Mouse (Mus musculus) frontal cortex, postnatal 10 days (tissue): Measurements from ENCODE around the gene Tbc1d2b.

Source experiments
- DNase-seq, 2 experiments: peaks; one replicate each; pipeline ENCODE4 v3.0.0; 2022; ENCODE audit warnings: low spot score in 2 of 2, mixed read lengths in 1 of 2

Tbc1d2b gene

DNA sequence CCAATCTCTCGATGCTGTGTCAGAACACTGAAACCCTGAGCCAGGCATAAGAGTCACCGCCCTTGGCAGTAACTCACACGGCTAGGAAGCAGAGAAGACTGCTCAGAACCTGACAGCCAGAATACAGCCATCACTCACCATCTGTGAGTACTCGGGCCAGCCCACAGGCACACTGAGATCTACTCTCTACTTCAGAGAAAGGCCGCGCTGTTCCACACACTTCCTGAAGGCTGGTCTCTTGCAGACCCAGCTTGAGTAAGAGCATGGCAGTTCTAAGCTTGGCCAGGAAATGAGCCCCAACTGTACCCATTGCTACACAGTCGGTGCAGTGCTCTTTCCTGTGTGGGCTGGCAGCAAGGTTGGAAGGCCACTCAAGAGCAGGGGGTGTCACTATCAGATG is 27.7 kb downstream of the Tbc1d2b start:
- no peak for DNase-seq

DNA sequence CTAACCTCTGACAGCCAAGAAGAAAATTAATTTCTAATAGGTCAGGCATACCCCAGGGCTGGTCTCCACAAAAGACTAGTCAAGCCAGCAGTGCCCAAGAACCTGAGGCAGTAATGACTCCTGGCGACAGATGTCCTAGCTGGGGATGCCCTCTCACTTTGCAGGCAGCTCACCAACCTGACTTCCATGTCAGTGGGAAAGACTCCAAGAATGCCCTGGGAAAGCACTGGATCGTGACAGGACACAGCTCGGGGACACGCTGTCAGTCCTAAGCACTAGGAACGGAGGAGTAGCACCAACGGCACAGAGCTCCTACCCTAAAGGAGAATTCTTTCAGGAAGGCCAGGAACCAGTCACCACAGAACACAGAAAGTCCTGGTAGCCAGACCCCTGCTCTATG is 28.3 kb downstream of the Tbc1d2b start:
- no peak for DNase-seq

DNA sequence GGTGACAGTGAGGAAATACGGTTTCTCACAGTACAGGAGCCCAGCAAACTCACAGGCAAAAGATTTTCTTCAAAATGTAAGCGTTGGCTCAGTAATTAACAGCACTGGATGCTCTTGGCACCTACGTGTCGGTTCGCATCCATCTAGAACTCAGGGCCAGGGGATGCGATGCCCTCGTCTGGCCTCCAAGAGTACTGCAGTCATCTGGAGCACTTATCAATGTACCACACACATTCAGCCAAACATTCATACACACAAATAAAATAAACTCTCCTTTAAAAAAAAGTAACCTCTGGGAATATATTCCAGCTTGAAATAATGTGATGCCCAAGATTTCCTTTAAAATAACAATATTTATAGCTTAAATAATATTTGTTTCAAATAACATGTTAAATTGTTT is 29.0 kb downstream of the Tbc1d2b start:
- no peak for DNase-seq

DNA sequence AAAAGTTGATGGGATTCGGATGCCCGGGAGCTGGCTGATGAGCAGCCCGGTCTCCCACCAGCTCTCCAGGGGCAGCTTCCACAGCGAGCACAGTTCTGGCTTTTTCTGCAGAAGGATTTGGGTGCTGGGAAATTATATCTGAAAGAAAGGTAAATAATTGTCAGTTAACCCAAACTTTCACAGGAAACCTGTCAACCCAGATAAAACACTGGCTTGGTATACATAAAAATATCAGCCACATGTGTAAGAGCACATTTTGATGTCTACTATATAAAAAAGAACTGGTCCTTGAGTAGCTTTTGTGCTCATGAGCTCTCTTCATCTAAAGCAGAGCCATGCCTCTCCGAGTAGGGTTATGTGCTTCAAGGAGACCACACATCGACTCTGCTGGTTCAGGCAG is 29.6 kb downstream of the Tbc1d2b start:
- no peak for DNase-seq

DNA sequence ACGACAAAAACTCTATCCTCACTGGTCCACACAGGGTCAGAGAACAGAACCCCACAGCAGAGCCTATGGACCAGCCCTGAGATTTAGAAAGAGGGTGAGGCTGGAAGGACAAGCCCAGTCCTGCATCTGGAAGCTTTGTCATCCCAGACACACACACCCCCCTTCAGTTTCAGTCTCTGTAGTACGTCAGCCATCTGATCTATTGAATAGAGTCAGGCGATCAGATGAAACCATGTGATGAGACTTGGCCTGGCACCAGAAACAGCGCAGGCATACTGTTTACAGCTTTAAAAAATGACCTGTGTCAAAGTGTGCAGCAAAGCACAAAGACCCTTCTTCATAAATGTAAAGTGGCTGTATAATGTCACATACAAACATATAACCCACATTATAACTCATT is 30.0 kb downstream of the Tbc1d2b start:
- DNase-seq: no peak

DNA sequence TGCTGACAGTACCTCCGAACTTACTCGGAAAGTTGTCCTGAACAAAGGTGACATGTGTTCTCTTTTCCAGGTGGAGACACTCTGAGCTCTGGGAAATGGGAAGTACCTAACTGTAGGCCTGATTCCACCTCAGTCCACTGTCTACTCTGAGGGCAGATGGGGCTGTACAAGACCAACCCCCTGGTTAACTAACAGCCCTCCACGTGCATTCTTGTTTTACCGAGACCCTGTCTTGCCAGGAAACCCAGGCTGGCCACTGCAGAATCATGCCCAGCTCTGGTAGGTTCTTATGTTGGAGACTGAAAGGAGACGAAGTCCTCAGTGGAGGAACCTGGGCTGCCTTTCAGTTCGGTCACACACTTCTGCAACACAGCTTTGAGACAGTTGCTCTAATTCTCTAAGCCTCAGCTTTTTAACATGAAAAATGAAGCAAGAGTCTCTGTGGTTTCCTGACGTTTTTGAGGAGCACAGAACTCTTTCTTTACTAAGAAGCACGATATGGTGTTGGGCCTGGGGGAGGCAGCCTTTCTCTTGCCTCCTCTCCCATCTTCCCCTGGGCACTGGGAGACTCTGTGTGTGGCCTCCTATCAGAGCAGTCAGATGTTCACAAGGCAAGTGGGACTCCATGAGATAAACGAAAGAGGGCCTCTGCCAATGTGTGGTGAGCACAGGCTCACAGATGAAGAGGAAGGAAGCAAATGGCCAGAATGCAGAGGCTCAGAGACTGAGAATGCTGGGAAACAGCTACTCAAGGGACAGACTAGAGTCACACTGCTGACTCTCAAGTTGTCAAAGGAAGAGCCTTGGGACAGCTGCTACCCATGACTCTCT is 33.2 kb downstream of the Tbc1d2b start:
- DNase-seq: no peak

DNA sequence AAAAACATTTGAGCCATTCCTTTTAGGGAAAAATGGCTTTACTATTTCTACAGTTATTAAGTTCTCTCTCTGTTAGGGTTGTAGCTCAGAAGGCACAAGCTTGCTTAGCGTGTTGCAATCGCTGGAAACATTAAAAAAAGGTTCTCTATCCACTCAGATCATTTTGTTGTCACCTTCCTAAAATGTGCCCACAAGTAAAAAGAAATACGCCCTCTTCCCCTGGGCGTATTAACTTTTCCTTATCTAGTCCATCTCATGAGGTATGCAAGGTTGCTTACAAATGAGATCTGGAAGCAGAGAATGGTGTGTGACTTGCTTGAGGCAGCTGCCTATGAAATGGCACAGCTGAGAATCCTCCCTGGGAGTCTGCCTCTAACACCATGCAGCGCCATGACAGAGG is 33.8 kb downstream of the Tbc1d2b start:
- no peak for DNase-seq

DNA sequence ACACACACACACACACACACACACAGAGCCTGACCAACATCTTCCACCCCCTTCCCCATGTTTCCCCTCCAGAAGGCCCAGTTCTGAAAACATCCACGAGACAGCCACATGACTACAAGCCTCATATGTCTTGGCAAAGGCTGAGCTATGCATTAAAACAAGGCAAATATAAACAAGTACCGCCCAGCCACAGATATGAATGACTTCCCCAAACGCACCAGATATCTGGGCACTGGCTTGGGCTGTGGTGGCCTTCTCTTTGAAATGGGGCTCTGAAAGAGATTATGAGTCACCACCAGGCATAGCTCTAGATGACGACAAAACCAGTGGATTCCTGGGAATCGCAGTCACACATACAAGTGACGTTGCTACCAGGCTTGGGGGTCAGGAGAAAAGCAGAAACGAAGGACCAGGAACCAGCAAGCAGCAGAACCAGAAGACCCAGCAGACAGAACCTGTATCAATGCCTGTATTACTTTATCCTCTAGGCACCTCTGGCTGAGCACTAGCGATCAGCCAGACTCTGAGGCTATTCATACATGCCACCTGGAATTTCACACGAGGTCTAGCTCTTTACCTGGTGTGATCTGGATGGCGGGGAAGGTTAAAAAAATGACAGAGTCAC is 35.2 kb downstream of the Tbc1d2b start:
- DNase-seq: no peak

DNA sequence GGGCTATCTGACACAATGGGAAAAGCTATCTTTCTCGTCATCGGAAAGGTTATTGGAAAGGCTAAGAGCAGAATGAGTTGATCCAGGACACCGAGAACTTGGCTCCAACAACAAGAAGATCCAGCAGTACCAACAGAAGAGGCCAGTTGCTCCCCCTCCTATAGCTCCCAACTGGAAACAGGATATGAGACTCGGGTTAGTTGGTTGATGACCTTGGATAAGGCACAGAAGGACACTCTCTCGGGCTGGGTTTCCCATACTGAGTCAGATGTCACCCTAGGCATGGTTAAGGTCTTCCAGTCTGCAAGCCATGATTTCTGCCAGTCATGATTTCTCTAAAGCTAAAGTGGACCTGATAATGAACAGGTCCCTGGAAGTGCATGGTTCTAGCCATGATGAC is 35.8 kb downstream of the Tbc1d2b start:
- DNase-seq: no peak

DNA sequence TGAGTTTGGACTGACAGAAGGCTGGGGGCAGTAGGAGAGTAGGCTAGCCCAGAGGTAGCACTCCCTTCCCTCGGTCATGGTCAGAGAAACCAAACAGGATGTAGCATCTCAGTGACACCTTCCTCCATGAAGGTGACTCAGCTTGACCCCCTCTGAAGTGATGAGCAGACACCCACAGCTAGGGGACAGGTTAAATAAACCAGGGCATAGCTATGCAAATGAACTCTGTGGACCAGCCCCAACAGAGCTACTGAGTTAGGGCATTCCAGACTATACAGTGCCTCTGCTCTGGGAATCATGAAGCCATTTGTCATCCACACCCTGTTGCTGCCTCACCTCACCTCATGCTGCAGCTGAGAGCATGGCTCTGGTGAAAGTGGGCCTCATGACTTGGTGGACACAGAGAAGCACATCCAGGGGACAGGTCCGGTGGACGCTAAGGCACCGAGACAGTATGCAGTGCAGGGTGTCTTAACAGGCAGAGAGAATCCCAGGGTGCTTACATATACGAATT is 36.6 kb downstream of the Tbc1d2b start:
- no peak for DNase-seq

DNA sequence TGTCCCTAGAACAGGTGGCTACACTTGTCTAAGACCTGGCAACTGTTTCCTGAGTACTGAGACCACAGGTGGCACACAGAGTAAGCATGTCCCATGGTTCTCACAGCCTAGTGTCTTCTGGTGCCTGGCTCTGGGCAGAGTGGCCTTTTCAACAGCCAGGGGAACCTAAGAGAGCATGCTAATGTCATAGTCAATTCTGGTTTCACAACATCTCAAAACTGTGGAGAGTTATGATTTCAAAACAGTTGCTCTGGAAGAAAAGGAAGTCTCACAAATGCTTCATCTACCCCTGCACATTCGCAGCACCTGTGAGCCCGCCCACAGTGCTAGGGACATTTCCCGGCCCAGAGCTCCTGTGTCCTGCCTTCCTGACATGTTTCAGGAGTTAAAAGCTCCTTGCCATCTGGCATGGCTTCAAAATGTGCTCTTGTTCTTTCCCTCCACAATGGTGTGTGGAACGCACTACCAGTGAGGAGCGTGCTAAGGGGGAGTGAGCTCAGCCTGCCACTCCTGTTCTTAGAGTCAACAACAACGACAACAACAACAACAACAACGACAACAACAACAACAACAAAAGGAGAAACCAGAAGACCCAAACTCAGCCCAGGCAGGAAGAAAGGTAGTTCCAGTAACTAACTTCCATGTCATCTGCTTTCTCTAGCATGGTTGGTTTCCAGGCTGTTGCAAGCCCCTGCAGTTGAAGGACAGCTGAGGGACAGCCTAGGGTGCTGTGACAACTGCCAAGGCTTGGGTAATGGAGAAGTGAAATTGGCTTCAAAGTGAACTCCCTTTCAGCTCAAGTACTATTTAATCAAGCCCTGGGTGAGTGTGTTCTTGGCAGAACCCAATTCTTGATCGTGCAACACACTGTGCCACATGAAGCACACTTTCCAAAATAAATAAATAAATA is 37.6 kb downstream of the Tbc1d2b start:
- no peak for DNase-seq

DNA sequence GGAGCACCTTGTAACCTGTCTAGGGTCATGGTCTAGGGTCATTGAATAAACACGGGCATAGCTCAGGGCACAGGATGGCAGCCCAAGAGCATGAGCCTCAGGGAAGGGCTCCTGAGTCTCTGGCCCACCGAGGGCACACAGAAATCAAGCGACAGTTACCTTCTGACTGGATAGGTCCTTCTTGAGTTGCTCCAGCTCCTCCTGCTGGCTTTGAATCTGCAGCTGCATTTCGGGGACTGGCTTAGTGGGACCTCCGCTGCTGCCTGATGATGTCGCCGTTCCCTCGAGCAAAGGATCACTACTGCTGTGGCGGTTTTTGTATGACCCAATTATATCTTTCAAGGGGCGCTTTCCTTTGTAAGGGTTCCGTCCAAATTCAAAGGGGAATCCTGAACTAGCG is 43.4 kb downstream of the Tbc1d2b start:
- no peak for DNase-seq

DNA sequence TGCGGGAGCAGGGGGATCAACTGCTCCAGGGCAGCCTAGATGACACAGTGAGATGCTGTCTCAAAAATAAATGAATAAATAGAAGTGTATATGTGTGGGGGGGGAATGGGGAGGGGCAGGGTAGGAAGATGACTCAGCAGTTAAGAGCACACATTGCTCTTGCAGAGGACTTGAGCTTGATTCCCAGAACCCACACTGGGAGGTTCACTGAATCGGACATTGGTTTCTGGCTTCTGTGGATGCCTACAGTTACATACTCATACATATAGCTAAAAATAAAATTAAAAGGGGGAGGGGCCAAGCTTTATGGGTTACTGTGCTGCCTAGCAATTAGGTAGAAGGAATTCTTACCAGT is 43.9 kb downstream of the Tbc1d2b start:
- no peak for DNase-seq

DNA sequence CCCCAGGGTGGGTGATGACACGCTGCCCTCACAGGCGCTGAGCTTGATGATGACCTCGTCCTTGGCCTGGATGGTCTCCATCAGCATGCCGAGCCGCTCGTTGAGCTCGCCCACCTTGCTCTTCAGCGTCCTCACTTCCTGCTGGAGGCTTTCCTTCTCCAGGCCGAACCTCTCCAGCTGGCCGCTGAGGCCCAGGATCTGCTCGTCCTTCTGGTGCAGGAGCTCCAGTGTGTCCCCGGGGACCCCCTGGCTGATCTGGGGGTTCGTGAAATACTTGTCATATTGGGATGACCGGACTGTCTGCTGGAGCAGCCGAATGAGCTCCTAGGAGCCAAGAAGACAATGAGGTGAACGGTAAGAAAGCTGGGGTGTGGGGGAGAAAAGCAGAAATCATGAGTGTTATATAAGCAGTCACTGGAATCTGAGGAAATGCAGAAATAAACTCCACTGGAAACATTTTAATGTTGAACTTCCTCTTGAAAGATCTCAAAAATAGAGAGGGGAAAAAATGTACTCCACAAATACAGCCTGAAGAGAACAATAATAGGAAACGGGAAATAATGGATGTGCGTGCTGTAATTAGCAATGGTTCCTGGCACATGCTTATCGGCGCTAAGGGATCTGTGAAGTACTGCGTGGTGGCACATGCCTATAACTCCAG is 44.4 kb downstream of the Tbc1d2b start:
- DNase-seq: no peak

DNA sequence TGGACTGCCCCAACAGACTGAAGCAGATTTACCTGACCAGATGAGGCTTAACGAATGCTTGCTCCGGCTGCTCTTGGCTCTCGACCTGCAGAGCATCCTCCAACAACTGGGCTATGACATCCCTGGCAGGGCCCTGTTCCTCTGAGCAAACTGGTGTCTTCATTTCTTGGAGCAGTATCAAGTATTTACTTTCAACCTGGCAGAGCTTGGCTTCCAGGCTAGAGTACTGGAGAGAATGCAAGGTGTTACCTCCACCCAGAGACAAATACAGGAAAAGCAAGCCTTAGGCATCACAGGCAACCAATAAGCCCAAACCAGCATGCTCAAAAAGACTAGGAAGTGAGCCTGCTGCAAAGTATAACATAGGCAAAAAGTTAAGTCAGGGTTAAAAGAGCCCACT is 48.3 kb downstream of the Tbc1d2b start:
- DNase-seq: no peak

DNA sequence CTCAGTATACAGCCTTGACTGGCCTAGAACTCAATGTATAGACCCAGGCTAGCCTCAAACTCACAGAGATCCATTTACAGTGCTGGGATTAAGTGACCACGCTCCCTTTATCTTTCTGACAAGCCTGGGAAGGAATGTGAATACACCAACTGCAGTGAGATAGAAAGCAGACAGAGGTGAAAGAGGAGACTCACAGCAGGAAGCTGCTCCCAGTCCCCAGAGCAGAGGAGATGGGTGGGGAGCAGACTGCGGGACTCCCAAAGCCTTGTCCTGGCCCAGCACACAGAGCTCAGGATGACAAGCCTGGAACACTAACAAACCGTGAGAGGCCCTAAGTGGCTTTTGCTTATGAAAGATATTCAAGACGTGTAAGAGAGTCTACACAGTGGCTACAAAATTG is 53.1 kb downstream of the Tbc1d2b start:
- DNase-seq: no peak

DNA sequence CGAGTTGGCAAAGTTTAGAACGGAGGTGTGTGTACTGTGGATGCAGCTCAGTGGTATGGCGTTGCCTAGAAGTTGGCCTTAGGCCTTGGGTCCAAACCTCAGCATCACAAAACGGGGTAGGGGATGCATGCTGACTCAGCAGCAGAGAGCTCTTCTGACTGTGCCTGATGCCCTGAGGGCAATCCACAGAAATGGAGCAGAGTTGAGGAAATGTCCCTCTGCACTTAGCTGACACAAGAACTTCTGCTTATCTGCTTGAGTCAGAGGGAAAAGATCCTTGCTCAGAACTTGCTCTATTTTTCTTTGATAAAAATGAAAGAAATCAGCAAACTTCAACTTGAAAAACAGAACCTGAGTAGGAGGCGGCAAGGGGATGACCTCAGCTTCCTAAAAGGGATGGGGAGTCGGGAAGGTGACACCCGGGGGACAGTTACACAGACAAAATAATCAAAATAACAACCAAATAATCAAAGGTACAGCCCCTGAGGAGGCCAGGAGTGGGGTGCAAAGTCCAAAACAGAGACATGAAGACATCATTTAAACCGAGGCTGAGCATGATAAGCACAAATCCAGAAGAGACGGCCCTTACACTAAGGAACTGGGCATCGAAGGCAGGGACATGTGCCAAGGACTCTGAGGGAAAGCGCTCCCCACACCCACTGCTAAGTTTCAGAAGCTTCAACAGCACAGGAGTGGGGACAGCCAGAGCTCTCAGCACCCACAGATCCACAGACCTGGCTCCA is 54.2 kb downstream of the Tbc1d2b start:
- no peak for DNase-seq

DNA sequence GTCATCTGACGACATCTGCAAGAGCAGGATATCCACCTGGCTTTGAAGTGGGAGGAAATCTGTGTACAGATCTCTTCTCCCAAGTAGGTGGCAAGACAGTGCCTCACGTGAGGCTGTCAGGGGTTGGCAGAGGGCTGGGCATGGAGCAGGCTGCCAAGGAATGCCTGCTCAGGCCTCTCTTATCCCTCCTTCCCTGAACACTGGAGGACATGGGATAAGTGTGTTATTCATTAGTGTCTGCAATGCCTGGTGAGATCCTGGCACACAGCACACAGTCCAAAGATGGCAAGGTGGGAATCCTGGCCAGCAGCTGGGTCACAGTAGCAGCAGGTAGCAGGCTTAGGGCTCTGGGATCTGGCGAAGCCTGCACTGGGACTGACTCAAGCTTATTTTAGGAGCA is 57.5 kb downstream of the Tbc1d2b start:
- DNase-seq: no peak

DNA sequence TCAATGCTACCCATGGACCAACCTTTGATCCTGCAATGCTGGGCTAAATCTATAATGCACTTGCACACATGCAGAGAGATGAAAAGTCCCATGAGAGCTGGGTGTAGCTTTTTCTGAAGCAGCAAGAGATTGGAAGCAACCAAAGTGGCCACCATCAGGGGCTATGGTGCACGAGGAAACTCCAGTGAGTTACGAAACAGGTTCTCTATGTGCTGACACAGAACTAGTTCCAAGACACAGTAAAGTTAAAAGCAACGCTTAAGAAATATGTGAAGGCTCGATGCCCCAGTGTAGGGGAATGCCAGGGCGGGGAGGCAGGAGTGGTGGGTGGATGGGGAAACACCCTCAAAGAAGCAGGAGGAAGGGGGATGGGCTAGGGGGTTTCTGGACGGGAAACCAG is 61.9 kb downstream of the Tbc1d2b start:
- DNase-seq: no peak

DNA sequence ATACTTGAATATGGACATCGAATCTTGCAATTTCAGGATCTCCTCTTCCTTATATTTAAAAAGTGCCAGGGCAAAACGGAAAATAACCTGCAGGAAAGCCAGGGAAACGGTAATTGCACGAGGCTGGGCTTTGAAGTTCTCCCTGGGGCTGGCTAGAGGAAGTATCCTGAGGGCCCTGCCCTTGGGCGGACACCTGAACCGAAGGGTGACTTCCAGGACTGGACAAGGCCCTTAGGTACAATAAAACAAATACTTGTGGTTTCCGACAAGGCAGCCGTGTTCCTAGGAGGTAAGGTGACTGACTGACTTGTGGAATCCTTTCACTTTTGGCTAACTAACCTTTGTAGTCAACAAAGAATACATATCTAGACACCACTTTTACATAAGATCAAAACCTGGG is 62.8 kb downstream of the Tbc1d2b start:
- DNase-seq: no peak

DNA sequence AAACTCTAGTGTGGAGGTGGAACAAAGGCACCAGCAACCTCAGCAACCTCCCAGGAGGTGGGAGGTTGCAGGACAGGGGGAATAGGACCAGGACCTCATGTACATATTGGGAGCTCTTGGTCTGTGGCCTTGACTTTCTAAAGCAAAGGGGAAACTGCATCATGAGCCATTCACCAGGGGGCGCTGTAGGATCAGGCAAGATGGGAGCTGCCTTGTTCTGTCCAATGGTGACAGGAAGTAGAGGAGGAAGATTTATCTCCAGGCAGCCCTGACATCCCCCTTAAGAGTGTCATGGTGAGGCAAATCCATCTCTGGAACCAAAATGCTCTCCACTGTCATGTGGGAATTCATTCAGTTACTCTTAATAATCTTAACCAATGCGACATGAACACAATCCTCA is 64.1 kb downstream of the Tbc1d2b start:
- peak in 1 of 2 experiments; percentile 71 for DNase-seq
